Mouse (Mus musculus) kidney, adult 2 months (tissue): ENCODE measurements around the gene Asic1.

Source experiments
- CTCF ChIP-seq: fragments of 200-500 bp; conservative IDR thresholded peaks from 2 replicates; pipeline ENCODE4 v1.5.1; 2011; ENCODE audit warnings: low read depth, mild to moderate bottlenecking, control low read depth, low read length, moderate library complexity, mixed read lengths; ENCODE audit not compliant: insufficient read depth, insufficient read length
- POLR2A ChIP-seq: fragments of 200-500 bp; IDR thresholded peaks from one replicate; pipeline ENCODE4 v1.6.1; 2011; ENCODE audit warnings: low read depth, low read length, control low read depth

GRCm38 (mm10) chr15:99670964-99671670 is 949 bp downstream of the Asic1 start:
- no peak for TF ChIP-seq CTCF
- TF ChIP-seq POLR2A, result no peak
